Mouse (Mus musculus) heart, embryonic 11.5 days (tissue): ENCODE measurements around the gene Gpc5. TPM values are rescaled to one million over a fixed set of nuclear protein-coding genes. Genes with fewer than 3 reads are reported as not detected.

Experiments used
- ATAC-seq: fragments of 200-750 bp; cut with Nextera tagmentation; replicated peaks from 2 replicates; pipeline ENCODE4 v1.8.0; 2017; ENCODE audit warnings: moderate library complexity; ENCODE audit not compliant: insufficient number of reproducible peaks, low FRiP score, low TSS enrichment
- H3K27ac ChIP-seq: fragments of 300-500 bp; sonication (generic); 2 replicates; pipeline ENCODE4 v1.5.1; 2014; ENCODE audit warnings: mild to moderate bottlenecking, low read depth, low read length
- H3K27me3 ChIP-seq: fragments of 300-500 bp; sonication (generic); 2 replicates; pipeline ENCODE4 v1.6.1; 2014; ENCODE audit warnings: mild to moderate bottlenecking, low read length, mixed read lengths; ENCODE audit not compliant: control insufficient read depth, insufficient read depth
- H3K36me3 ChIP-seq: fragments of 300-500 bp; sonication (generic); 2 replicates; pipeline ENCODE4 v1.6.1; 2014; ENCODE audit warnings: mild to moderate bottlenecking, low read length, moderate library complexity, mixed read lengths; ENCODE audit not compliant: control insufficient read depth, insufficient read depth
- H3K4me1 ChIP-seq: fragments of 300-500 bp; sonication (generic); 2 replicates; pipeline ENCODE4 v1.6.1; 2014; ENCODE audit warnings: low read length; ENCODE audit not compliant: control insufficient read depth, insufficient read depth
- H3K4me2 ChIP-seq: fragments of 300-500 bp; sonication (generic); 2 replicates; pipeline ENCODE4 v1.6.1; 2014; ENCODE audit warnings: mild to moderate bottlenecking, moderate library complexity
- H3K4me3 ChIP-seq: fragments of 300-500 bp; sonication (generic); 2 replicates; pipeline ENCODE4 v1.5.1; 2014; ENCODE audit warnings: low read depth, low read length
- H3K9ac ChIP-seq: fragments of 300-500 bp; sonication (generic); 2 replicates; pipeline ENCODE4 v1.6.1; 2014; ENCODE audit warnings: mild to moderate bottlenecking, low read depth, low read length, moderate library complexity
- H3K9me3 ChIP-seq: fragments of 300-500 bp; sonication (generic); replicated peaks from 2 replicates; pipeline ENCODE4 v1.6.1; 2016; ENCODE audit warnings: low read length; ENCODE audit not compliant: control insufficient read depth
- whole genome bisulfite sequencing: fragments of 180-500 bp; shearing (Covaris S2); extraction: QIAGEN DNeasy Blood & Tissue Kit; methylation state at CpG from one replicate; pipeline ENCODE4 v1.1.7; 2014; ENCODE audit not compliant: insufficient replicate concordance; 5-methylcytosine and 5-hydroxymethylcytosine counted together
- polyA plus RNA-seq: library from polyadenylated mRNA; unstranded; fragments of >200 nt; fragmentation: Nextera tagmentation; extraction: Ambion mirVana; gene quantifications from 2 replicates; pipeline ENCODE4 v1.2.1, GENCODE M21; 2014

The Gpc5 gene
- polyA plus RNA-seq, 1 experiment from 2014 or later: 0.53 TPM

DNA sequence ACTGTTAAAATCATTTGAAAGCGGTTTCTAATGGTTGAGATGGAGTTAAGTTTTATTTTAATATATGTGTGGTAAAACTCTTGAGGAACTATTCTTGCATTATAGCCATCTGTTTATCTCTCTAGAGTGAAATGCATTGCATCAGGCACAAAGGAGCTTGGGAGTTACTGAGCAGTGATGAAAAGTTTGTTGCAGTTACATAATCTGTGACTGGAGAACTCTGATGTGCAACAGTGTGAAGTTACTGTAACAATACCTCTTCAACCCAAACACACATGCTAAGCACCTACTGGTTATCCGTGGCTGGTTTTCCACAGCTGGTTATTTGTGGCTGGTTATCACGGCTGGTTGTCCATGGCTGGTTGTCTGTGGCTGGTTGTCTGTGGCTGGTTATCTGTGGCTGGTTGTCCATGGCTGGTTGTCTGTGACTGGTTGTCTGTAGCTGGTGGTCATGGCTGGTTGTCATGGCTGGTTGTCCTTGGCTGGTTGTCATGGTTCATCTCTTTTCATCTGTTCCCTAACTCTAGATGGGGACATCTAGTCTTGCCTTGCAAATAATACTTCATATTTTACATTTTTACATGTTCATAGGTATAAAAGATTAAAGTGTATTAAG lies 273.4 kb downstream of the Gpc5 start:
- no peaks in the 10 kb centered on the region for H3K9me3 ChIP-seq
- ATAC-seq: no peak
- no peak overlapping the region for H3K27ac ChIP-seq
- H3K4me3 ChIP-seq: no peak overlapping the region
- no peaks in the 10 kb centered on the region for H3K27me3 ChIP-seq
- 83% methylated on average over 3 of the region's 3 CpGs for WGBS
- no peak overlapping the region for H3K9ac ChIP-seq
- H3K4me1 ChIP-seq: no peaks in the 10 kb centered on the region
- H3K36me3 ChIP-seq: no peaks in the 10 kb centered on the region
- no peak overlapping the region for H3K4me2 ChIP-seq

DNA sequence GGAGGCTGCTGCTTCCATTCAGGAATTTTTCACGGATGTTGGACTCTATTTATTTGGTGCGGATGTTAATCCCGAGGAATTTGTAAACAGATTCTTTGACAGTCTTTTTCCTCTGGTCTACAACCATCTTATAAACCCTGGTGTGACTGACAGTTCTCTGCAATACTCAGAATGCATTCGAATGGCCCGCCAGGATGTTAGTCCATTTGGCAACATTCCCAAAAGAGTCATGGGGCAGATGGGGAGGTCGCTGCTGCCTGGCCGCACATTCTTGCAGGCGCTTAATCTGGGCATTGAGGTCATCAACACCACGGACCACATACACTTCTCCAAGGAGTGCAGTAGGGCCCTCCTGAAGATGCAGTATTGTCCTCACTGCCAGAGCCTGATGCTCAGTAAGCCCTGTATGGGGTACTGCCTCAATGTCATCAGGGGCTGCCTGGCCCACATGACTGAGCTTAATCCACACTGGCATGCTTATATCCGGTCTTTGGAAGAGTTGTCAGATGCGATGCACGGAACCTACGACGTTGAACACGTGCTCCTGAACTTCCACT lies 277.7 kb downstream of the Gpc5 start:
- ATAC-seq: no peak
- Histone ChIP-seq H3K4me3 (no peak overlapping the region), H3K36me3 (no peaks in the 10 kb centered on the region), H3K27me3 (no peaks in the 10 kb centered on the region), H3K4me1 (no peaks in the 10 kb centered on the region), H3K9me3 (no peaks in the 10 kb centered on the region), H3K9ac (no peak overlapping the region), H3K4me2 (no peak overlapping the region), H3K27ac (no peak overlapping the region)
- 79% methylated on average over 15 of the region's 15 CpGs for WGBS

DNA sequence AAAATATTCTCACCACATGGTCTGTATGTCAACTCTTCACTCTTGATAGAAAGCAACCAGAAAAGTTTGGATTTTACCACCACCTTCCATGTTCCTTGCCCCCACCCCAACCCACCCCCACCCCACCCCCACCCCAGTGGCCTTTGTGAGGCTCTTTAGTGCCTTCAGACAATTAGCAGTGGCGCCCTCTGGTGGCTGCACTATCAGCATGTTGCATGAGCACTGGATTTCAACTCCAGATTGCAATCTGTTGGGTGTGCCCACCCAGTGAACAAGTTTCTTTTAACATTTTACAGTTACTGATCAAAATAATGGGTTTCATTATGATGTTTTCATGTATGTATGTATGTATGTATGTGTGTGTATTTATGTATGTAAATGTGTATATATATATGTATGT lies 279.1 kb downstream of the Gpc5 start:
- no peak overlapping the region for H3K4me3 ChIP-seq
- no peak overlapping the region for H3K4me2 ChIP-seq
- no peaks in the 10 kb centered on the region for H3K36me3 ChIP-seq
- no peak overlapping the region for H3K9ac ChIP-seq
- WGBS: 4% methylated on average over 1 of the region's 1 CpGs
- no peaks in the 10 kb centered on the region for H3K27me3 ChIP-seq
- no peak overlapping the region for H3K27ac ChIP-seq
- no peaks in the 10 kb centered on the region for H3K9me3 ChIP-seq
- no peak for ATAC-seq
- H3K4me1 ChIP-seq: no peaks in the 10 kb centered on the region

- WGBS: 68% methylated on average over 3 of the region's 3 CpGs
These were observed 299.8 kb downstream of the Gpc5 start for GRCm38 (mm10) chr14:115391831-115392230.

DNA sequence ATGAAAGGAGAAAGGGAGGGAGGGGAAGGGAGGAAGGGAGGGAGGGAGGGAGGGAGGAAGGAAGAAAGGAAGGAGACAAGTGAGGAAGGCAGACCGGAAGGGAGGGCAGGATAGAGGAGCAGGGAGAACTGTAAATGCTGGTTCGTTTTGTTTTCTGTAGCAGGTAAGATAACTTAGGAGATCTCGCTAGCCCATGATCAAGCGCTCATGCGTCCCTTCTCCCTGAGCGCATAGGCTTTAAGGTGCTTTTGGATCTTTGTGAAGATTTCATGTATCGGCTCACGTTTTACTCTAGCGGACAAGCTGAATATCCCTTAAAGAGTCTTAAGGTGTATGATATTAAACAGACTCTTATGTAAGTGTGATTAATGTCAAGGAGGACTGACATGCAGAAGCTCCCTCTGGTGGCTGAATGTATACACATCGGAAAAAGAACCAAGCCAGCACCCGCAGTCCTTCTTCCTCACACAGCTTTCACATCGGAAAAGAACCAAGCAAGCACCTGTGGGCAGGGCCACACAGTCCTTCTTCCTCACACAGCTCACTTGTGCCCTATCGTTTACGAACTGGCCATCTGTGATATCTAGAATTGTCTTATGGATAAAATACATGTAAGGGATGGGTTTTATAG lies 301.0 kb downstream of the Gpc5 start:
- WGBS: 39% methylated on average over 14 of the region's 14 CpGs
- no peak overlapping the region for H3K4me2 ChIP-seq
- ATAC-seq: no peak

More at GRCm38 (mm10) chr14:115391831-115392230, 299.8 kb downstream of the Gpc5 start:
- Histone ChIP-seq H3K27me3 (no peaks in the 10 kb centered on the region), H3K4me3 (no peak overlapping the region), H3K4me2 (no peak overlapping the region), H3K9ac (no peak overlapping the region), H3K27ac (no peak overlapping the region), H3K36me3 (no peaks in the 10 kb centered on the region), H3K4me1 (no peaks in the 10 kb centered on the region), H3K9me3 (no peaks in the 10 kb centered on the region)
- ATAC-seq: no peak

GRCm38 (mm10) chr14:115406596-115406995 lies 314.6 kb downstream of the Gpc5 start:
- Histone ChIP-seq H3K4me1 (no peaks in the 10 kb centered on the region), H3K9me3 (no peaks in the 10 kb centered on the region), H3K27me3 (no peaks in the 10 kb centered on the region), H3K4me3 (no peak overlapping the region), H3K4me2 (no peak overlapping the region), H3K9ac (no peak overlapping the region), H3K27ac (no peak overlapping the region), H3K36me3 (no peaks in the 10 kb centered on the region)
- ATAC-seq: no peak
- WGBS: 58% methylated on average over 5 of the region's 5 CpGs

More for the DNA sequence above, 301.0 kb downstream of the Gpc5 start:
- Histone ChIP-seq H3K4me3 (no peak overlapping the region), H3K36me3 (no peaks in the 10 kb centered on the region), H3K9me3 (no peaks in the 10 kb centered on the region), H3K9ac (no peak overlapping the region), H3K4me1 (no peaks in the 10 kb centered on the region), H3K27ac (no peak overlapping the region), H3K27me3 (no peaks in the 10 kb centered on the region)

- Histone ChIP-seq H3K4me3 (no peak overlapping the region), H3K9me3 (no peaks in the 10 kb centered on the region), H3K4me1 (no peaks in the 10 kb centered on the region), H3K27me3 (no peaks in the 10 kb centered on the region), H3K9ac (no peak overlapping the region), H3K27ac (no peak overlapping the region), H3K4me2 (no peak overlapping the region), H3K36me3 (no peaks in the 10 kb centered on the region)
- ATAC-seq: no peak
- 64% methylated on average over 2 of the region's 2 CpGs for WGBS
These were observed 315.4 kb downstream of the Gpc5 start for GRCm38 (mm10) chr14:115407309-115407930.

DNA sequence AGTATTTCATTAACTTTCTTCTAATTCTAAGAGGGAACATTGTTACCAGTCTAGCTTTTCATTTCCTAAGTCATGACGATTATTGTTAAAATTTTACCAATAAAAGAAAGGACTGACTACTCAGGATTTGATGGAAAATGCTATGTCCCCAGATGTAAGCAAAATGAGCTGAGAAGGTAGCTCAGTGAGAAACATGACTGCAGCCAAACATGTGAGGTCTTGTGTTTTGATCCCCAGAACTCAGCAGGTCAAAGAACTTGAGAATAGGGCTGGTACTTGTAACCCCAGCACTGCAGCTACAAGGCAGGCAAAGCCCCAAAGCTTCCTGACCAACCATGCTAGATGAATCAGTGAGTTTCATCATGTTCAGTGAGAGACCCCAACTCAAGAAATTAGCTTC lies 318.9 kb downstream of the Gpc5 start:
- Histone ChIP-seq H3K9ac (no peak overlapping the region), H3K27me3 (no peaks in the 10 kb centered on the region), H3K4me2 (no peak overlapping the region), H3K27ac (no peak overlapping the region), H3K4me1 (no peaks in the 10 kb centered on the region), H3K4me3 (no peak overlapping the region), H3K9me3 (no peaks in the 10 kb centered on the region), H3K36me3 (no peaks in the 10 kb centered on the region)
- no peak for ATAC-seq
- 70% methylated on average over 1 of the region's 1 CpGs for WGBS
